Mouse (Mus musculus): ENCODE measurements around the gene Chchd3. TPM values are rescaled to one million over a fixed set of nuclear protein-coding genes. Genes with fewer than 3 reads are reported as not detected.

Gene Chchd3
- total RNA-seq, 1 experiment, result 105 TPM

- in situ Hi-C loops (cut with MboI; ENCODE audit: low sequenced_read_pairs in 2 of 2, unreplicated experiment in 2 of 2), result no loop called here
Observed at GRCm38 (mm10) chr6:32993847-32994246, 66.2 kb downstream of the Chchd3 start.

GRCm38 (mm10) chr6:32990061-32990633 lies 69.9 kb downstream of the Chchd3 start:
- Histone ChIP-seq H3K27ac (ENCODE audit: insufficient read depth, low read depth, low read length, poor library complexity, severe bottlenecking) (no peak overlapping the region), H3K36me3 (ENCODE audit: control insufficient read depth, insufficient read depth, low read length, poor library complexity, severe bottlenecking) (no peaks in the 10 kb centered on the region), H3K4me3 (ENCODE audit: insufficient read depth in 1 of 2, low read depth in 1 of 2, low read length in 2 of 2, poor library complexity in 1 of 2, severe bottlenecking in 1 of 2) (no peak overlapping the region), H3K4me1 (ENCODE audit: control insufficient read depth in 2 of 2, insufficient read depth in 2 of 2, low read length in 2 of 2, poor library complexity in 1 of 2) (no peaks in the 10 kb centered on the region), H3K9me3 (ENCODE audit: control insufficient read depth, insufficient read depth, low read depth, low read length) (no peaks in the 10 kb centered on the region), H3K9ac (ENCODE audit: insufficient read depth, low read depth, low read length, poor library complexity, severe bottlenecking) (no peak overlapping the region)
- in situ Hi-C loops (cut with MboI; ENCODE audit: low sequenced_read_pairs in 2 of 2, unreplicated experiment in 2 of 2), result no loop called here
- DNase-seq (ENCODE audit: low read depth, low spot score), result no peak
- TF ChIP-seq MAFK (IDR thresholded peaks at IDR 0.05; ENCODE audit: insufficient read depth, low read depth, low read length) (no peak), HCFC1 (IDR thresholded peaks at IDR 0.05; ENCODE audit: borderline replicate concordance, insufficient read depth, low read length) (no peak), ZC3H11A (IDR thresholded peaks at IDR 0.05; ENCODE audit: borderline replicate concordance, low read depth, low read length) (no peak), ZNF384 (IDR thresholded peaks at IDR 0.05; ENCODE audit: low read depth, low read length) (no peak), CHD2 (IDR thresholded peaks at IDR 0.05; ENCODE audit: low read depth, low read length) (no peak)

More at GRCm38 (mm10) chr6:32993847-32994246, 66.2 kb downstream of the Chchd3 start:
- no peaks in the 10 kb centered on the region for H3K9me3 ChIP-seq (ENCODE audit: control insufficient read depth, insufficient read depth, low read depth, low read length)
- H3K4me1 ChIP-seq (ENCODE audit: control insufficient read depth in 2 of 2, insufficient read depth in 2 of 2, low read length in 2 of 2, poor library complexity in 1 of 2), result no peaks in the 10 kb centered on the region
- TF ChIP-seq CHD2 (IDR thresholded peaks at IDR 0.05; ENCODE audit: low read depth, low read length), result no peak
- no peak for TF ChIP-seq HCFC1 (IDR thresholded peaks at IDR 0.05; ENCODE audit: borderline replicate concordance, insufficient read depth, low read length)
- TF ChIP-seq ZNF384 (IDR thresholded peaks at IDR 0.05; ENCODE audit: low read depth, low read length), result no peak
- TF ChIP-seq ZC3H11A (IDR thresholded peaks at IDR 0.05; ENCODE audit: borderline replicate concordance, low read depth, low read length), result no peak
- no peak for TF ChIP-seq MAFK (IDR thresholded peaks at IDR 0.05; ENCODE audit: insufficient read depth, low read depth, low read length)
- H3K9ac ChIP-seq (ENCODE audit: insufficient read depth, low read depth, low read length, poor library complexity, severe bottlenecking), result no peak overlapping the region
- H3K36me3 ChIP-seq (ENCODE audit: control insufficient read depth, insufficient read depth, low read length, poor library complexity, severe bottlenecking), result no peaks in the 10 kb centered on the region; the same call in 1 of the 2 replicates
- no peak overlapping the region for H3K4me3 ChIP-seq (ENCODE audit: insufficient read depth in 1 of 2, low read depth in 1 of 2, low read length in 2 of 2, poor library complexity in 1 of 2, severe bottlenecking in 1 of 2)
- no peak for DNase-seq (ENCODE audit: low read depth, low spot score)
- no peak overlapping the region for H3K27ac ChIP-seq (ENCODE audit: insufficient read depth, low read depth, low read length, poor library complexity, severe bottlenecking)

- no peaks in the 10 kb centered on the region for H3K36me3 ChIP-seq (ENCODE audit: control insufficient read depth, insufficient read depth, low read length, poor library complexity, severe bottlenecking)
- no peak overlapping the region for H3K27ac ChIP-seq (ENCODE audit: insufficient read depth, low read depth, low read length, poor library complexity, severe bottlenecking)
- DNase-seq (ENCODE audit: low read depth, low spot score), result no peak
- TF ChIP-seq ZNF384 (IDR thresholded peaks at IDR 0.05; ENCODE audit: low read depth, low read length) (no peak), ZC3H11A (IDR thresholded peaks at IDR 0.05; ENCODE audit: borderline replicate concordance, low read depth, low read length) (no peak), CHD2 (IDR thresholded peaks at IDR 0.05; ENCODE audit: low read depth, low read length) (no peak), HCFC1 (IDR thresholded peaks at IDR 0.05; ENCODE audit: borderline replicate concordance, insufficient read depth, low read length) (no peak), MAFK (IDR thresholded peaks at IDR 0.05; ENCODE audit: insufficient read depth, low read depth, low read length) (no peak)
- no peak overlapping the region for H3K4me3 ChIP-seq (ENCODE audit: insufficient read depth in 1 of 2, low read depth in 1 of 2, low read length in 2 of 2, poor library complexity in 1 of 2, severe bottlenecking in 1 of 2)
- no peaks in the 10 kb centered on the region for H3K9me3 ChIP-seq (ENCODE audit: control insufficient read depth, insufficient read depth, low read depth, low read length)
- in situ Hi-C loops (cut with MboI; ENCODE audit: low sequenced_read_pairs in 2 of 2, unreplicated experiment in 2 of 2), result no loop called here
- H3K9ac ChIP-seq (ENCODE audit: insufficient read depth, low read depth, low read length, poor library complexity, severe bottlenecking), result no peak overlapping the region
- no peaks in the 10 kb centered on the region for H3K4me1 ChIP-seq (ENCODE audit: control insufficient read depth in 2 of 2, insufficient read depth in 2 of 2, low read length in 2 of 2, poor library complexity in 1 of 2)
Observed at GRCm38 (mm10) chr6:32988561-32988960, 71.5 kb downstream of the Chchd3 start.

- no peak overlapping the region for H3K9ac ChIP-seq (ENCODE audit: insufficient read depth, low read depth, low read length, poor library complexity, severe bottlenecking)
- no peak for DNase-seq (ENCODE audit: low read depth, low spot score)
- no peak for TF ChIP-seq MAFK (IDR thresholded peaks at IDR 0.05; ENCODE audit: insufficient read depth, low read depth, low read length)
- no peak for TF ChIP-seq ZNF384 (IDR thresholded peaks at IDR 0.05; ENCODE audit: low read depth, low read length)
- no peak for TF ChIP-seq CHD2 (IDR thresholded peaks at IDR 0.05; ENCODE audit: low read depth, low read length)
- no peak for TF ChIP-seq ZC3H11A (IDR thresholded peaks at IDR 0.05; ENCODE audit: borderline replicate concordance, low read depth, low read length)
- no peak for TF ChIP-seq HCFC1 (IDR thresholded peaks at IDR 0.05; ENCODE audit: borderline replicate concordance, insufficient read depth, low read length)
- in situ Hi-C loops (cut with MboI; ENCODE audit: low sequenced_read_pairs in 2 of 2, unreplicated experiment in 2 of 2), result no loop called here
- H3K27ac ChIP-seq (ENCODE audit: insufficient read depth, low read depth, low read length, poor library complexity, severe bottlenecking), result no peak overlapping the region
- no peaks in the 10 kb centered on the region for H3K4me1 ChIP-seq (ENCODE audit: control insufficient read depth in 2 of 2, insufficient read depth in 2 of 2, low read length in 2 of 2, poor library complexity in 1 of 2)
- H3K36me3 ChIP-seq (ENCODE audit: control insufficient read depth, insufficient read depth, low read length, poor library complexity, severe bottlenecking), result no peaks in the 10 kb centered on the region
- no peaks in the 10 kb centered on the region for H3K9me3 ChIP-seq (ENCODE audit: control insufficient read depth, insufficient read depth, low read depth, low read length)
- no peak overlapping the region for H3K4me3 ChIP-seq (ENCODE audit: insufficient read depth in 1 of 2, low read depth in 1 of 2, low read length in 2 of 2, poor library complexity in 1 of 2, severe bottlenecking in 1 of 2)
Observed at GRCm38 (mm10) chr6:32983876-32984275, 76.2 kb downstream of the Chchd3 start.
